Mouse (Mus musculus): ENCODE data around the gene Vcp. TPM values are rescaled to one million over a fixed set of nuclear protein-coding genes. Genes with fewer than 3 reads are reported as not detected.

The Vcp gene
- polyA plus RNA-seq, 1 experiment from 2014 or later, result 635 TPM

GRCm38 (mm10) chr4:42969304-42969703 is 31.0 kb downstream of the Vcp start, which contains the start of gene 1700022I11Rik:
Gene 1700022I11Rik, plus strand, starts transcription at chr4:42969604.
- no peak for DNase-seq (ENCODE audit: low spot score, missing footprints)
- H3K4me2 ChIP-seq, result no peak within 1 kb of the TSS
- H3K9ac ChIP-seq (ENCODE audit: low read length), result no peak within 1 kb of the TSS
- H3K27ac ChIP-seq (ENCODE audit: low read depth, low read length), result no peak within 1 kb of the TSS
- 89% methylated on average over 4 of the region's 4 CpGs for WGBS
- no peaks in the 10 kb centered on the region for H3K9me3 ChIP-seq (ENCODE audit: control insufficient read depth, low read length)
- no peak for ATAC-seq (ENCODE audit: low FRiP score)
- H3K4me3 ChIP-seq (ENCODE audit: low read depth, low read length), result no peak within 1 kb of the TSS
- H3K4me1 ChIP-seq (ENCODE audit: control insufficient read depth, insufficient read depth, low read length), result no peaks in the 10 kb centered on the region
- no peaks in the 10 kb centered on the region for H3K27me3 ChIP-seq (ENCODE audit: control insufficient read depth, insufficient read depth, low read length)
- H3K36me3 ChIP-seq (ENCODE audit: control insufficient read depth, insufficient read depth, low read length), result no peaks in the 10 kb centered on the region

GRCm38 (mm10) chr4:42965039-42965719 is 35.1 kb downstream of the Vcp start:
- Histone ChIP-seq H3K27me3 (ENCODE audit: control insufficient read depth, insufficient read depth, low read length) (no peaks in the 10 kb centered on the region), H3K4me1 (ENCODE audit: control insufficient read depth, insufficient read depth, low read length) (no peaks in the 10 kb centered on the region), H3K36me3 (ENCODE audit: control insufficient read depth, insufficient read depth, low read length) (no peaks in the 10 kb centered on the region), H3K9ac (ENCODE audit: low read length) (no peak overlapping the region), H3K4me3 (ENCODE audit: low read depth, low read length) (no peak overlapping the region), H3K9me3 (ENCODE audit: control insufficient read depth, low read length) (no peaks in the 10 kb centered on the region), H3K4me2 (peak overlapping the region; percentile 35), H3K27ac (ENCODE audit: low read depth, low read length) (no peak overlapping the region)
- 12% methylated on average over 12 of the region's 12 CpGs for WGBS
- DNase-seq (ENCODE audit: low spot score, missing footprints) (peak; percentile 95), ATAC-seq (ENCODE audit: low FRiP score) (peak; percentile 42; the same call in 1 of the 2 replicates)

- H3K4me2 ChIP-seq, result no peak overlapping the region
- H3K4me3 ChIP-seq (ENCODE audit: low read depth, low read length), result no peak overlapping the region
- no peak for ATAC-seq (ENCODE audit: low FRiP score)
- no peaks in the 10 kb centered on the region for H3K36me3 ChIP-seq (ENCODE audit: control insufficient read depth, insufficient read depth, low read length)
- WGBS, result 89% methylated on average over 2 of the region's 2 CpGs
- H3K9me3 ChIP-seq (ENCODE audit: control insufficient read depth, low read length), result no peaks in the 10 kb centered on the region
- DNase-seq (ENCODE audit: low spot score, missing footprints), result no peak
- H3K27ac ChIP-seq (ENCODE audit: low read depth, low read length), result no peak overlapping the region
- H3K9ac ChIP-seq (ENCODE audit: low read length), result no peak overlapping the region
- no peaks in the 10 kb centered on the region for H3K27me3 ChIP-seq (ENCODE audit: control insufficient read depth, insufficient read depth, low read length)
- H3K4me1 ChIP-seq (ENCODE audit: control insufficient read depth, insufficient read depth, low read length), result no peaks in the 10 kb centered on the region
Observed at GRCm38 (mm10) chr4:42963480-42963879, 36.8 kb downstream of the Vcp start.

GRCm38 (mm10) chr4:42961592-42961991 is 38.7 kb downstream of the Vcp start:
- no peak overlapping the region for H3K4me2 ChIP-seq
- H3K27ac ChIP-seq (ENCODE audit: low read depth, low read length), result no peak overlapping the region
- H3K27me3 ChIP-seq (ENCODE audit: control insufficient read depth, insufficient read depth, low read length), result no peaks in the 10 kb centered on the region
- H3K4me1 ChIP-seq (ENCODE audit: control insufficient read depth, insufficient read depth, low read length), result no peaks in the 10 kb centered on the region
- ATAC-seq (ENCODE audit: low FRiP score), result 0 out of 2 replicates have a peak, but pooled peaks have one; percentile 40
- no peaks in the 10 kb centered on the region for H3K9me3 ChIP-seq (ENCODE audit: control insufficient read depth, low read length)
- H3K36me3 ChIP-seq (ENCODE audit: control insufficient read depth, insufficient read depth, low read length), result peaks cover 6% of the 10 kb centered on the region; the same call in 1 of the 2 replicates
- no peak overlapping the region for H3K4me3 ChIP-seq (ENCODE audit: low read depth, low read length)
- H3K9ac ChIP-seq (ENCODE audit: low read length), result no peak overlapping the region
- WGBS, result 33% methylated on average over 4 of the region's 4 CpGs
- DNase-seq (ENCODE audit: low spot score, missing footprints), result peak; percentile 92

DNA sequence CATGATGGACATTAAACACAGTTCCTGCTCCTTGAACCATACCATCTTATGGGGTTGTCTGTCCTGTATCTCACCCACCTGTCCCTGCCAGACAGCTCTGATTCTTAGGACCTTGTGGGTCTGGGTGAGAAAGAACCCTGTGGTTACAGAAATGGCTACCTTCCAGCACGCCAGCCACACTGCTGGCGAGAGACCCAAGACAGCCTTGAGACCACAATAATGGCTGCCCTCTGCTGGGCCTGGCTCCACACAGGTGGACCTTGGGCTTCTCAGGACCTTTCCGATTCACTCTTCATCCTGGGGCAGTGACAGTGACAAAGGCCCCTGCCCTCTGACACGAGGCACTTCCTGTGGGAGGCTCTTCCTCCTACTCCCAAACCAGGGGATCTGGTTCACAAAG is 40.9 kb downstream of the Vcp start:
- ATAC-seq (ENCODE audit: low FRiP score) (no peak), DNase-seq (ENCODE audit: low spot score, missing footprints) (no peak)
- no peak overlapping the region for H3K9ac ChIP-seq (ENCODE audit: low read length)
- H3K4me1 ChIP-seq (ENCODE audit: control insufficient read depth, insufficient read depth, low read length), result peaks cover 3% of the 10 kb centered on the region; the same call in 1 of the 2 replicates
- no peaks in the 10 kb centered on the region for H3K9me3 ChIP-seq (ENCODE audit: control insufficient read depth, low read length)
- H3K27ac ChIP-seq (ENCODE audit: low read depth, low read length), result no peak overlapping the region
- no peak overlapping the region for H3K4me2 ChIP-seq
- H3K27me3 ChIP-seq (ENCODE audit: control insufficient read depth, insufficient read depth, low read length), result no peaks in the 10 kb centered on the region
- H3K4me3 ChIP-seq (ENCODE audit: low read depth, low read length), result no peak overlapping the region
- WGBS, result 83% methylated on average over 4 of the region's 4 CpGs
- H3K36me3 ChIP-seq (ENCODE audit: control insufficient read depth, insufficient read depth, low read length), result peaks cover 8% of the 10 kb centered on the region; the same call in 1 of the 2 replicates

GRCm38 (mm10) chr4:42958942-42959341 is 41.4 kb downstream of the Vcp start:
- H3K27me3 ChIP-seq (ENCODE audit: control insufficient read depth, insufficient read depth, low read length), result no peaks in the 10 kb centered on the region
- no peak overlapping the region; the same call in 1 of the 2 replicates for H3K27ac ChIP-seq (ENCODE audit: low read depth, low read length)
- H3K9ac ChIP-seq (ENCODE audit: low read length), result no peak overlapping the region
- ATAC-seq (ENCODE audit: low FRiP score) (no peak), DNase-seq (ENCODE audit: low spot score, missing footprints) (no peak)
- 80% methylated on average over 8 of the region's 8 CpGs for WGBS
- no peak overlapping the region for H3K4me2 ChIP-seq
- peaks cover 8% of the 10 kb centered on the region; the same call in 1 of the 2 replicates for H3K36me3 ChIP-seq (ENCODE audit: control insufficient read depth, insufficient read depth, low read length)
- peaks cover 4% of the 10 kb centered on the region for H3K4me1 ChIP-seq (ENCODE audit: control insufficient read depth, insufficient read depth, low read length)
- H3K4me3 ChIP-seq (ENCODE audit: low read depth, low read length), result no peak overlapping the region
- H3K9me3 ChIP-seq (ENCODE audit: control insufficient read depth, low read length), result no peaks in the 10 kb centered on the region

DNA sequence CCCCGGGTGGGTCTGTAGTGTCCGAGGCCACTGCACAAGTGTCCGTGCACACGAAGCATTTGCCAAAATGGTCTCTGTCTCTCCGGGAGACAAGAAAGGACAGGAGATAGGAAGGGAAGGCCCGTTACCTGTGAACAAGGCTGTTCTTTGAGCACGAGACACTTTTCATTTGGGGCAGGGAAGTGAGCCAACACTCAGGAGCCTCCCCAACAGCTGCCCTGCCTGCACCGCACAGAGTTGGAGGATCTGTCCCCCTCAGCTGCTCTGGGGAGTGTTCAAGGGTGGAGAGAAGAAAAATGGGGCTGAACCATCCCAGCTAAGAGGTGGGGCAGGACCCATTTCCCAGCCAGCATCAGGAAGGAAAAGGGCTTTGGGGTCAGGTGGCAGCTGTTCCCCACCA is 42.3 kb downstream of the Vcp start:
- Histone ChIP-seq H3K4me2 (no peak overlapping the region), H3K27me3 (ENCODE audit: control insufficient read depth, insufficient read depth, low read length) (no peaks in the 10 kb centered on the region), H3K27ac (ENCODE audit: low read depth, low read length) (no peak overlapping the region), H3K36me3 (ENCODE audit: control insufficient read depth, insufficient read depth, low read length) (peaks cover 8% of the 10 kb centered on the region; the same call in 1 of the 2 replicates), H3K4me3 (ENCODE audit: low read depth, low read length) (no peak overlapping the region), H3K4me1 (ENCODE audit: control insufficient read depth, insufficient read depth, low read length) (peaks cover 14% of the 10 kb centered on the region), H3K9ac (ENCODE audit: low read length) (no peak overlapping the region), H3K9me3 (ENCODE audit: control insufficient read depth, low read length) (no peaks in the 10 kb centered on the region)
- 96% methylated on average over 8 of the region's 8 CpGs for WGBS
- ATAC-seq (ENCODE audit: low FRiP score) (no peak), DNase-seq (ENCODE audit: low spot score, missing footprints) (no peak)

GRCm38 (mm10) chr4:42957306-42957705 is 43.0 kb downstream of the Vcp start:
- no peak for ATAC-seq (ENCODE audit: low FRiP score)

GRCm38 (mm10) chr4:42956581-42956980 is 43.7 kb downstream of the Vcp start:
- Histone ChIP-seq H3K27ac (ENCODE audit: low read depth, low read length) (no peak overlapping the region), H3K36me3 (ENCODE audit: control insufficient read depth, insufficient read depth, low read length) (peaks cover 8% of the 10 kb centered on the region; the same call in 1 of the 2 replicates), H3K27me3 (ENCODE audit: control insufficient read depth, insufficient read depth, low read length) (no peaks in the 10 kb centered on the region), H3K4me2 (no peak overlapping the region), H3K9ac (ENCODE audit: low read length) (no peak overlapping the region), H3K4me3 (ENCODE audit: low read depth, low read length) (no peak overlapping the region), H3K4me1 (ENCODE audit: control insufficient read depth, insufficient read depth, low read length) (peaks cover 28% of the 10 kb centered on the region), H3K9me3 (ENCODE audit: control insufficient read depth, low read length) (no peaks in the 10 kb centered on the region)
- DNase-seq (ENCODE audit: low spot score, missing footprints) (no peak), ATAC-seq (ENCODE audit: low FRiP score) (no peak)
- 94% methylated on average over 17 of the region's 17 CpGs for WGBS

More at GRCm38 (mm10) chr4:42957306-42957705, 43.0 kb downstream of the Vcp start:
- H3K36me3 ChIP-seq (ENCODE audit: control insufficient read depth, insufficient read depth, low read length), result peaks cover 8% of the 10 kb centered on the region; the same call in 1 of the 2 replicates
- H3K4me2 ChIP-seq, result no peak overlapping the region
- no peaks in the 10 kb centered on the region for H3K9me3 ChIP-seq (ENCODE audit: control insufficient read depth, low read length)
- H3K27ac ChIP-seq (ENCODE audit: low read depth, low read length), result no peak overlapping the region
- no peaks in the 10 kb centered on the region for H3K27me3 ChIP-seq (ENCODE audit: control insufficient read depth, insufficient read depth, low read length)
- H3K4me1 ChIP-seq (ENCODE audit: control insufficient read depth, insufficient read depth, low read length), result peaks cover 21% of the 10 kb centered on the region
- no peak for DNase-seq (ENCODE audit: low spot score, missing footprints)
- H3K9ac ChIP-seq (ENCODE audit: low read length), result no peak overlapping the region
- H3K4me3 ChIP-seq (ENCODE audit: low read depth, low read length), result no peak overlapping the region
- WGBS, result 75% methylated on average over 11 of the region's 11 CpGs

Measured in midbrain, embryonic 11.5 days (tissue).